Mouse (Mus musculus) frontal cortex, postnatal 10 days (tissue): ENCODE data around the gene Bmi1.

Experiments used
- DNase-seq, 2 experiments: peaks; one replicate each; pipeline ENCODE4 v3.0.0; 2022; ENCODE audit warnings: low spot score in 2 of 2, mixed read lengths in 1 of 2

The Bmi1 gene

DNA sequence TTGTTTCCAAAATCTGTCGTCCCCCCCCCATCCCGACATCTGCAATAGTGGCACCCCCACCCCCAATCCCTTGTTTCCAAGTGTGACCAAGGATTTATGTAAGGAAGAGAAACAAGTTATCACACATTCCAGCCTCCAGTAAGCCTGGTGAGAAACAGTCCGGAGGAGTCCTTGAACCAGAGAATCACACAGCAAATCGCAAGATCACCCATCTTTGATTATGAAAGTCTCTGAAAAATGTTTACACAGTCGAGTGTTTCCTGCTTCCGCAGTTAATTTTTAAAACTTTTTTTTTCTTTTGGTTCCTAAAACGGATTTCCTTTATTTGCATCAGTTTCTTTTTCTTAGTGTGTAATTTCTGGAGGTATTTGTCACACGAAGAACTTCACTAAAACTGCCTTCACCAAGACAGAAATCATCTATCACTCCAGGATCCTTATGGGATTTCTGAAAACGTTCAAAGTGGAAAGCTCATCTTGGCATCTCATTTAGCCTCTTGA lies 10.9 kb downstream of the Bmi1 start:
- no peak for DNase-seq

- DNase-seq, result no peak
Observed at GRCm38 (mm10) chr2:18688286-18688685, 11.5 kb downstream of the Bmi1 start.

DNA sequence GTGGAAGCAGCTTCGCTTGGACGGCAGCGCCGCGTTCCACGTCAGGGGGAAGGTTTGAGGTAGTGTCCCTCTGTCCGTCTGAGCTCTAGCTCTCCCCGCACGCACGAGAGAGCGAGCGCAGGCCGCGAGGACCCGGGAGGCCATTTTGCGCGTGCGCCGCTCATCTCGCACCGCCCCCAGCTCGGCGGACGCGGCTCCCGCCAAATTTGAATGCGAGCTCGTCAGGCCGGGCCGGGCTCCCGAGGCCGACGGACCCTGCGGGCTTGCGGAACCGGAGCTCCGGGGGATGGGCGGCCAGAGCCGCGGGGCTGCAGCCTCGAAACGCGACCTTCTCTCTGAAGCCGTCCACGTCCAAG lies 11.9 kb downstream of the Bmi1 start:
- peak in 1 of 2 experiments; percentile 49 for DNase-seq

DNA sequence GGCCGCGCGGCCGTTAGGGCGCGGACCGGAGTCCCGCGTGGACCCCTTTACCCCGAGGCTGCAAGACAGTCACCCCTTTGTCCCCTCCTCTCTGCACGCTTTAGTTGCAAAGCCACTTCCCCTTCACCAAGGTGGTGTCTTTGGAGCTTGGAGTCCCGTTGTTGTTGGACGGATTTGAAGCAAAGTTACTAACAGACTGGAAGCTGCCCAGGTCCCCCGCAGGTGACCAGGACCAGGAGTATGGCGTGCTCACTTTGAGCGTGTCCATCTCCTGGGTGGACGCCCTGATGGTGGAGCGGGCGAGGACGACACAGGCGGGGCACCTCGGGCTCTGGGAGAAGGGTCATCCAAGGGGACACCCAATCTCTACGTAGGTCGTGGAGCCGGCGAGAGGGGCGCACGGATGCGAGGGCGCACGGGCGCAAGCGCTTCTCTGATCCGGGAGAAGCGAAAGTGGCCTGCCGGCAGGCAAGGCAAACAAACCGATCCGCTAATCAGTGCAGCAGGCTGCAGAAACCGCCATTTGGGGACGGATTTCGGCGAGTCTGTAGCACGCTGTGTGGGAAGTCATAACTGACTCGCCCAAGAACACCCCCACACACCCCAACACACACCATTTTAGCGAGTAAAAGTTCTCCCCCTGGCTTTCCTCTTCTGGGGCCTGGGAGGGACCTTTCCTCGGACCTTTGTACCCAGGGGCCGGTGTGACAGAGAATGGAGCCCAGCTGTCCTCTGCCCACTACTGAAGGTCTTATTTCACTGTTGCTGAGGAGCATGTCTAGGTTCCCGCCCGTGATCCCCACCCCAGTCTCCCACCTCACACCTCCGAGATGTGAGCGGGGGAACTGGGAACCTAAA lies 12.5 kb downstream of the Bmi1 start:
- DNase-seq, result peak in 1 of 2 experiments; percentile 31

- peak; percentile 26 to 52 for DNase-seq
Observed at GRCm38 (mm10) chr2:18690055-18690691, 13.4 kb downstream of the Bmi1 start.

DNA sequence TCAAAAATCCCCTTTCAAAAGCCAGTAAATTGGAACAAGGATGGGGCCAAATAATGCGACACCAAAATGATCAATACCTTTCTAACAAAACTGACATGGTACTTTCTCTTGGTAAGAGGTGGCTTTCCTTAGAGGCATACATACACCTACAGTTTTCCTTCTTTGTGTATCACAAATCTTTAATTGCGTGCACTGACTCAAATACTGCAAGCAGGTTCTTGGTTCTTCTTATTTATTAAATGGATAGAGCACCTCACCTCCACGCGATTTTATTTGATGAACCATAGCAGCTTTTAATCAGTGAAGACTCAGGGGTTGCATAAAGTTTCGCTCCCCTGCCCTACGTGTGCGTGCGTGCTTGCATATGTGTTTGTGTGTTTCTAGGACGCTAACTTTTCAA lies 13.9 kb downstream of the Bmi1 start:
- no peak for DNase-seq

- DNase-seq, result no peak
Observed at GRCm38 (mm10) chr2:18692031-18692430, 15.2 kb downstream of the Bmi1 start.

DNA sequence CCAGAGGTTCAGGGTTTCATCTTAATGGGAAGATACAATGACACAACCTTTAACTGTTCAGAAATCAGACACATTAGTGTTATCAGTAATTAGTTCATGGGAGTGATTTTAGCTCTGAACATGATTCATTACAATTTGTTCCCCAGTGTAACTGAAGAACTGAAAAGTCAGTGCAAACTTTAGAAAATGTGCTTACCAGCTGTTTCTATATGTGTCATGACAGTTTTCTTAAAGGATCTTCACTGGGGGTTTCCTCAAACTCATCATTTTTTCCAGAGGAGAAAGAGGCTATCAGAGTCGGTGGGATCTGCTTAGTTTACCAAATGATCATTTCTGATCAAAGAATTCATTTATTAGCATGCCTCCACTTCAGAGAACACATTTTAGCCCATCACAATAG lies 15.7 kb downstream of the Bmi1 start:
- no peak for DNase-seq

DNA sequence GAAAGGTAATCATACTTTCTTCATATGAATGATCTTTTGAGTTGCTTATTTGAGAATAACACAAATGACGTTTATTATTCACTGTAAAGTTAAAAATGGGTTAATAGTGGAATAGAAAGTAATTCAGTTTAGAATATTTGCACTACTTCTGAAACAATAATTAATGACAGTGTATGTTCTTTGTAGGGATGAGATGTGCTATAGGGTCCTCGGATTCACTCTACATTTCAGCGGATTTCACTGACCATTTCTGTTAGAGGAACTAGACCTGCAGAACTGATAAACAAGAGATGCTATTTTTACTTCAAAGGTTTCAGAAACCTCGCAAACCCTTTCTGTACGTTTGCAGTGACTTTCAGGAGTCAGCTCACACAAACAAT lies 16.7 kb downstream of the Bmi1 start:
- no peak for DNase-seq

- peak; percentile 33 to 53 for DNase-seq
Observed at GRCm38 (mm10) chr2:18693871-18694610, 17.2 kb downstream of the Bmi1 start, which contains the start of gene Spag6. TSS of gene Spag6 (plus strand) at chr2:18694032.

DNA sequence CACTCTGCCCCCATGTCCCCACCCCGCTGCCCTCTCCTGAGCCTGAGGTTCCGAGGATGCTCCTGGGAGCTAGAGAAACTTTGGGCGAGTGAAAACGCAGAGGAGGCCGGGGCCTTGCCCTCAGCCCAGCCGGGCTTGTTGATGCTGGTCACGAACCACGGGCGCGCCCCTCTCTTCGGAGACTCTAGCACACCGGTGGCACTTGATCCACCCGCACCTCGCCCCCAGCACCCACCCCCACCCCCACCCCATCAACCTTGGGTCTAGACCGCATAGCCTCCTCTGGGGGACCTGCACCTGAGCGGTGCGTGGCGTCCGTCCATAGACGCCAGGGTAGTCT lies 17.8 kb downstream of the Bmi1 start:
- no peak for DNase-seq

DNA sequence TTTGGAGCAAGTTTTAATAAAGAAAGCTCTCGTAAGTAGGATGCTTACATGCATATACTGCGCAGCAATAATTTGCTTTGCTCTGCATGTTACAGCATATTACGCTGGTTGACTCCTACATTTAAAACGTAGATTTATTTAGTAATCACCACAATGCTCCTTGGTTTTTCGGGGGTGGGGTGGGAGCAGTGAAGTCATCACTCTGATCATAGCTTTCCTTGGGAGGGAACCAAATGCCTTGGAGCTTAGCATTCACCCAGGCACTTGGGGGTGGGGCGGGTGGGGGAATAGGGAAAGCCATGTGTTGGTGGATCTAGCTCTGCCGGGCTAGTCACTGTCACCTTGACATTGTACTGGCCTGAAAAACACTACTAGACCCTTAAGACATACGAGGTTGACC lies 18.3 kb downstream of the Bmi1 start:
- DNase-seq, result no peak

DNA sequence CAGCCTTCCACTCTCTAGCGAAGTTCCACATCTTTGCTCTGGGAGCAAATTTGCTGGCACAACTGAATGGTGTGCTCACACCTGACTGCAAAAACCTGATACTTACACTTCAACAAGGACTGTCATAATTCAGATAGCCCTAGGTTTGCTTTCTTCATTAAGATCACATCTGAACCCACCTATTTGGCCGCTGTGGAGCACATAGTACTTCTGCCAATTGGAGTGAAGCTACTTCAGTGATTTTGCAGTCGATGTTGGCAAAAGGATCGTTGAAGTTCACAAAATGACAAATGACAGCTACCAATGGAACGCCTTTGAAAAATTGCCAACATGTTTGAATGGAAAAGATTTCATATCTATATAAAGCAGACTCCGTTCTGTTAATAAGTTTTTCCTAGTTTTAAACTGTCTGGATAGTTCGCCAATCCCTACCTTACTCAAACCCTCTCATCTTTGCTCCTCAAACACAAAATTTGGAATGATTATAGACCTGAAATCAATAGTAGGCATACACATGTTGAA lies 18.9 kb downstream of the Bmi1 start:
- DNase-seq, result no peak

GRCm38 (mm10) chr2:18697591-18698244 lies 20.9 kb downstream of the Bmi1 start:
- DNase-seq, result no peak

DNA sequence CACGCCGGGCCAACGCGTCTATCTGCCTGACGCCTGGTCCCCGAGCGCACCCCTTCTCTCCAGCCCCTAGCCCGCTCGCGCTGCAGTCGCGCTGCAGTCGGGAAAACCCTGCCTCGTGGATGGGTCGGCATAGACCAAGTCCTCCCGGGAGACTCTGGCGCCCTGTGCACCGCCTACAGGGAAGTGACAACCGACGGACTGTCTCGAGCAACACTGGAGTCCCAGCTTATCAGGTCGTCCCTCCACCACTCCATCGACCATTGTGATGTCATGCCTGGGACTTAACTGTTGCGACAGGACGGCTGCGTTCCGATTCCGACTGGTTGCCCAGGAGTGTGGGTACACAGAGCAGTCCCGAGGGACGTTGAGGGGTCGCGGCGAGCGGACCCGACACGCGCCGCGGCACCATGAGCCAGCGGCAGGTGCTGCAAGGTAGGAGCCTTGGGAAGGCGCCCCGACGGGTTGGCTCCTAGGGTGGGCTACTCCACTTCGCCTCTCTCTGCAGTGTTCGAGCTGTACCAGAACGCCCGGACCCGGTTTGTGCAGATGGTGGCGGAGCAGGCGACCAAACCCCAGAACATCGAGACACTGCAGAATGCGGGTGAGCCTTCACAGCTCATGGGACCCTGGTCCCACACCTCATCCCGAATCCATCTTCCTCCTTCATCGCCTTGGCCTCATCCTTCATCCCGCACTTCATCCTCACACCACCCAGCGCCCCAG lies 22.0 kb downstream of the Bmi1 start:
- DNase-seq, result no peak

GRCm38 (mm10) chr2:18699401-18699990 lies 22.7 kb downstream of the Bmi1 start:
- DNase-seq, result no peak

DNA sequence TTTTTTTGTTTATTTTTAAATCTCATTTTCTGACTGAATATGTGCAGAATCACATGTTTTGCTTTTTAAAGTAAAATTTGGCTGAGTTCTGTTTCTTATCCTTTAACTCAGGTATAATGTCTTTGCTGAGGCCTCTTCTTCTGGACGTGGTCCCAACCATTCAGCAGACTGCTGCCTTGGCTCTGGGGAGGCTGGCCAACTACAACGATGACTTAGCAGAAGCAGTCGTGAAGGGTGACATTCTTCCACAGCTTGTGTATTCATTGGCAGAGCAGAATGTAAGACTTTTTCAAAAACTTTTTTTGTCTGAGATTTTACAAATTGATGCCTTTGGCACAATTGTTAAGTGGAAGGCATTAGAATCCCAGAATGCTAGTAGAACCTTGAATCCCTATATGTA lies 33.5 kb downstream of the Bmi1 start:
- no peak for DNase-seq

DNA sequence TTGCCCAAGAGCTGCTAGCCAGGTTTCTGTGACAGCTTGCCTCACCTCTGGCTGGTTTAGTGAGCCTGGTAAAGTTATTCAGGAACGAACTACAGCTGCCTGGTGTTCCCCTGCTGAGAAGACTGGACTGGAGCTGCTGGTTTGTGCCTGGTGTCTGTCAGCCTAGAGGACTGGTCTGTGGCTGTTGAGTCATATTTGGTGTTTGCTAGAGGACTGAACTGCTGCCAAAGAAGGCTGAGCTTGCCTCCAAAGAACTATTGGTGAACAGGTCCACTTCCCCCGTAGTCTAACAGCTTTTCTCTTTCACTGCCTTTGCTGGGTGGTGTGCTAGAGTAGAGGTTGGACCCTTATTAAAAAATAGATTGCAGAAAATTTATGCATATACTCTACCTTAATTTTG lies 36.3 kb downstream of the Bmi1 start:
- DNase-seq, result no peak

DNA sequence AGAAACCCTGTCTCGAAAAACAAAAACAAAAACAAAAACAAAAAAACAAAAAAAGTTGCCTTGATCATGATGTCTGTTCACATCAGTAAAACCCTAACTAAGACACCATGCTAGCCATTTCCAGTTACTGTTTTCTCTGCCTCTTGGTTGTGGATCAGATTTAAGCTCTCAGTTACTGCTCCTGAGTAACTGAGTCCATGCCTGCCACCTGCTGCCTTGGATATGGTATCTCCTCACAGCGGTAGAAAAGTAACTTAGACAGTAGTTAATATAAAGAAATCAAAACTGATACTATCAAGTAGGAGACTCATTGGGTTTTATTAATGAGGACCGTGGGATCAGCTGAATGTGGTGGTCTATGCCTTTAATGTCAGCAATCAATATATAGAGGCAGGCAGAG lies 37.5 kb downstream of the Bmi1 start:
- DNase-seq, result no peak

DNA sequence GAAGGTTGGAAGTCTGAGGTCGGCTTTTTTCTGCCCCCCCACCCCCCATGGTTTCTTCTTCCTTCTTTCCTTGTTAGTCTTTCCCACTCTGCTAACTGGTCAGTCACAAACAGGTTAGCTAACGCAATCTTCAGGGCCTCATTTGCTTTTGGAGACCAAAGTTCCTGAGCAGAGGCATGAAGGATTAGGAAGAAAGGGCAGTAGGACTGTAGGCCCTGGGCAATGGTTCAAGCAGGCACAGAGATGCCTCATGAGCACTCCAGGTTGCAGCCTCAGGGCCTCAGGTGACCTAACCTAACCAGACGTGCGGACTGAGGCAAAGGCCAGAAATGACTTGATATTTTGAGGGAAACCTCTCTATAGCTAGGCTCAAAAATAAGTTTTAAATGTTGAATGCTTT lies 41.7 kb downstream of the Bmi1 start:
- DNase-seq, result no peak
